Mouse (Mus musculus): ENCODE data around the gene Gm10974.

Gene Gm10974

DNA sequence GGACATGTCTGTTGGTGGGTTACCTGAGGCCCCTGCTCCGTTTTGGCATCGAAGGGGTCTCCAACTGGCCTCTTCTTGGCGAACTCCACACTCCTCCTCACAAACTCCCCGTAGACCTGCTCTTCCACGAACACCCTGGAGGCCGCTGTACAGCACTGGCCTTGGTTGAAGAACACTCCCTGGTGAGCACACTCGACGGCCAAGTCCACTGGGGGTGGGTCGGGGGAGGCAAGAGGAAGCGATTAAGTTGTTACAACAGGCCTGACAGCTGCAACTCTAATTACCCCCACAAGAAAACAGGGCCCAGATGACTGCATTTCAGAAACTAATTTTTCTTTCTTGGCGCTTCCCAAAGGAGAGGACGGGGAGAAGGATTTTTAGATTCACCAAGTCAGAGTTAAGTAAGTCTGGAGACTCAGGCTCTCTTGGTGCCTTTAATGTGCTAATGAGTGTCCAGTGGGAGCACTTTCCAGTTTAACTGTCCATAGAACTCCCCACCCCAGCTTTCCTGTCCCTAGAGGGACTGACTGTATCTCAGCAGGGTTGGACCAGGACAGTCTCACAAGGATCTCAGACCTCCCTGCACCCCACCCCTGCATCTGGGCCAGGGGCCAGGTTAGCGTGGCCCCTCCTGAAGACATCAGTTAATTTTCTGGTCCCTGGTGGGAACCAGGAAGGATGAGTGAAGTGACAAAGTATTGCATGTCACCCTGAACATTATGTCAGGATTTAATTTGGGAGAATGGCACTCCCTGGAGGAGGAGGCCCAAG lies 40.4 kb downstream of the Gm10974 start:
- DNase-seq (ENCODE audit: low read depth), result no peak

- no peak for DNase-seq (ENCODE audit: low read depth)
Observed at GRCm38 (mm10) chr7:66406971-66407370, 41.3 kb downstream of the Gm10974 start.

GRCm38 (mm10) chr7:66409433-66409832 lies 43.7 kb downstream of the Gm10974 start:
- no peak for DNase-seq (ENCODE audit: low read depth)

DNA sequence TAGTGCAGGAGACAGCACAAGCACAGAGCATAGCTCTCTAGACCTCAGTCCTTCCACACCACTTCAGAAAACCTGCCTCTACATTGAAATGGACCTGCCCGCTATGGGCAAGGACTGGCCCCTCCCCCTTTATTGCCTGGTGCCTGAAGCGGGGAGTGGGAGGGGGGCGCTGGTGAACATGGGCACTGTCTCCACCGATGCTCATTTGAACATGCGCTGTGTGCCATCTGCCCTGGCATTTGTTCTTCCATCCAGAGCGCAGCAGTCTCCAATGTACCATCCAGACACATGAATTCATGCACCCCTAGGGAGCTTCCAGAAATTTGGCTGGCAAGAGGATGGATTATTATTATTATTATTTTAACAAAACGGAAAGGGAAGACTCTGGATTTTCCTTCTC lies 47.4 kb downstream of the Gm10974 start:
- no peak for DNase-seq (ENCODE audit: low read depth)

DNA sequence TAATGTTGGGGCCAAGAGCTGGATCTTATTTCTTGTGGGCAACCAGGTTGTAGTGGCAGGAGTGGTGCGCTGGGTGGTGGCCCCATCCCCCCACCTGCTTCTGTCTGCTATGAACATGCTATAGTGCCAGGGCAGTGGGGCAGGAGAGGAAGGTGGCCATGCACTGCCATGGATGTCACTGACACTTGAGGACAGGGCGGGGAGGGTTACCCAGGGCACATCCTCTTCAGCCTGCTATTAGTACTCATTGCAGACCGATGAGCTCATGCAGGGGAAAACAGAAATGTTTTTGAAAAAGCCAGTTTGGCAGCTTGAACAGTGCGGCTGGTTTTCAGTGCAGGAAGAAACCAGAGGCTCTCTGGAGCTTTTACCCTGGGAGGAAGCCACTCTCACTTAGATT lies 51.1 kb downstream of the Gm10974 start:
- DNase-seq (ENCODE audit: low read depth), result no peak

DNA sequence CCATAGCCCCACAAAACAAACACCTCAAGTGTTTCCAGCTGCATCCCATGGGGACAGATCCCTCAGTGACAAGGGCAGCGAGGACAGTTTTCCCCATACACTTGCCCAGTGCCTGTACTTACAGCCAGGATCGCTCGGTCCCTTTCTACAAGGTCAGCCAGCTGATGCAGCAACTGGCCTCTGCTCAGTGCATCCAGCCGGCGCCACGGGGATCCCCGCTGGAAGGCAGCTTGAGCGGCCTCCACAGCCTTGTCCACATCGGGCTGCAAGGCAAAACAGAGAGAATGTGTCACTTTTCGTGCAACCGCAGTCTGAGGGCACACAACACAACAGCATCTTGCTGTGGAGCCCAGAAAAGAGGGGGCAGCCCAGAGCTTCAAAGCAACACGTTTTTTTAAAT lies 53.3 kb downstream of the Gm10974 start:
- no peak for DNase-seq (ENCODE audit: low read depth)

- no peak for DNase-seq (ENCODE audit: low read depth)
Observed at GRCm38 (mm10) chr7:66421903-66422302, 56.2 kb downstream of the Gm10974 start.

GRCm38 (mm10) chr7:66427053-66427436 lies 61.3 kb downstream of the Gm10974 start:
- no peak for DNase-seq (ENCODE audit: low read depth)

DNA sequence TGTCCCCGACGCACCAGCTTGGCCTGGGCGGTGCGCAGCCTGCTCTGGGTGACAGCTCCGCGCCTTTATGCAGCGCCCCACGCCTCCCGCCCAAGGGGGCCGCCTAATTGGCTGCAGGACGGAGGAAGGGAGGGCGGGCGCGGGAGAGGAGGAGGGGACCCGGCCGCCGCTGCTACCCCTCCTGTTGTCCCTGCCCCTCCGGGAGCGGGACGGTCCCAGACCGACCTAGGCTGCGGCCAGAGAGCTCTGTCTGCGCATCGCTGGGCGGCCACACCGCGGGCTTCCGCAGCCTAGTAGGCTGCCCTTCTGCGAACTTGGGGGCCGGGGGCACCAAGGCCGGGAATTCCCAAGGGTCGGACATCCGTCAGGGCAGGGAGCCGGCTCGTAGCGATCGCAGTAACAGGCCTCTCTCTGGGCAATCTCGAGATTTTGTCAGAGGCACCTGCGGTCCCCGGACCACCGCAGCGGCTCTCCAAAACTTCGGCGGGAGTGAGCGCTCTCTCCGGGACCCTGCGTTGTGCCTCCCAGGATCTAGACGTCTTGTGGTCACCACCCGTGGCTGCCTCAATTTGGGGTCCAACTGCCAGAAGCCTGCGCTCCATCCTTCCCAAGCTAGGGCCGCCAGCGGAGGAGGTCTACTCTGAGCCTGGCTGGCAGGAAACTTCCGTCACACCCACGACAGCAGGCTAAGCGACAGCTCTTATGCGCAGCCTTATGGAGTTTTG lies 61.9 kb downstream of the Gm10974 start, which contains the start of gene Aldh1a3:
Aldh1a3 (minus strand) TSS at position 81 of the 725 bp plus-strand sequence.
- no peak for DNase-seq (ENCODE audit: low read depth)

DNA sequence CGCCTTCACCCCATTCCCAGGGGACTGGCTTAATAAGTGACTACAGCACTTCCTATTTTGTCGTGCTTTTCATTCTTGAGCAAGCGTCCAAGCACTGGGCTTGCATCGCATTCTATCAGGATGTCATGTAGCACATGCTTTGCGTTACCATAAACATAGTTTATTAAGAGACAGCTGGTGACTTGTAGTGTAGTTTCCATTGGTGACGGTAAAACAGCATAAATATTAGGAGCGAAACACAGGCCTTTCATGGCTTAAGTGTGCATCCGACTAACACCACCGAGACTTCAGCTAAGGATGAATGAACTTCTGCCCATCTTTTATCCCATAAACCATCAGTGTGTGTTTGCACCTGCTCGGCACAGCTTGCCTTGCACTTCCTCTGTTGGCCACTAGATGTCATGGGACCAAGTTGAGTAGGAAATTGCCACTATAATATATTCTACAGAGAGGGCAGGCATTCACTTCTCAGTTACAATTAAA lies 68.8 kb downstream of the Gm10974 start:
- peak; percentile 37 for DNase-seq (ENCODE audit: low read depth)

Measured in c-Kit-positive CD71-negative TER-119-negative erythroid progenitor cells, embryonic 14.5 days (primary cell).